Mouse (Mus musculus): ENCODE measurements around the gene Rad51b. TPM values are rescaled to one million over a fixed set of nuclear protein-coding genes. Genes with fewer than 3 reads are reported as not detected.

The Rad51b gene
- polyA plus RNA-seq, 1 experiment from 2014 or later: 8.7 TPM

GRCm38 (mm10) chr12:79853901-79854490 lies 556.9 kb downstream of the Rad51b start:
- H3K27ac ChIP-seq: peak overlapping the region; percentile 90; the same call in 1 of the 2 replicates
- H3K9me3 ChIP-seq: no peaks in the 10 kb centered on the region
- peaks cover 38% of the 10 kb centered on the region for H3K4me1 ChIP-seq
- WGBS: 70% methylated on average over 5 of the region's 5 CpGs
- ATAC-seq (ENCODE audit: insufficient read depth, low FRiP score, low read depth): no peak
- no peak overlapping the region for H3K9ac ChIP-seq
- no peak overlapping the region for H3K4me2 ChIP-seq
- no peaks in the 10 kb centered on the region for H3K36me3 ChIP-seq
- no peaks in the 10 kb centered on the region for H3K27me3 ChIP-seq (replicated peaks)
- H3K4me3 ChIP-seq (replicated peaks): no peak overlapping the region

- H3K9ac ChIP-seq: no peak overlapping the region
- H3K4me1 ChIP-seq: peaks cover 43% of the 10 kb centered on the region
- H3K4me2 ChIP-seq: no peak overlapping the region
- H3K27me3 ChIP-seq (replicated peaks): no peaks in the 10 kb centered on the region
- no peaks in the 10 kb centered on the region for H3K9me3 ChIP-seq
- H3K4me3 ChIP-seq (replicated peaks): no peak overlapping the region
- no peaks in the 10 kb centered on the region for H3K36me3 ChIP-seq
- H3K27ac ChIP-seq: peak overlapping the region; percentile 90
- ATAC-seq (ENCODE audit: insufficient read depth, low FRiP score, low read depth): no peak
- 85% methylated on average over 2 of the region's 2 CpGs for WGBS
These were observed 557.4 kb downstream of the Rad51b start for GRCm38 (mm10) chr12:79854507-79854906.

- Histone ChIP-seq H3K4me2 (no peak overlapping the region), H3K4me3 (replicated peaks) (no peak overlapping the region), H3K36me3 (no peaks in the 10 kb centered on the region), H3K27ac (peak overlapping the region; percentile 90), H3K27me3 (replicated peaks) (no peaks in the 10 kb centered on the region), H3K4me1 (peaks cover 47% of the 10 kb centered on the region), H3K9ac (no peak overlapping the region), H3K9me3 (no peaks in the 10 kb centered on the region)
- 47% methylated on average over 11 of the region's 11 CpGs for WGBS
- ATAC-seq (ENCODE audit: insufficient read depth, low FRiP score, low read depth): no peak
These were observed 559.2 kb downstream of the Rad51b start for GRCm38 (mm10) chr12:79856116-79856909.

- H3K27me3 ChIP-seq (replicated peaks): no peaks in the 10 kb centered on the region
- no peaks in the 10 kb centered on the region for H3K9me3 ChIP-seq
- 47% methylated on average over 6 of the region's 6 CpGs for WGBS
- H3K4me3 ChIP-seq (replicated peaks): no peak overlapping the region
- ATAC-seq (ENCODE audit: insufficient read depth, low FRiP score, low read depth): no peak
- H3K4me2 ChIP-seq: no peak overlapping the region
- H3K4me1 ChIP-seq: peaks cover 47% of the 10 kb centered on the region
- H3K27ac ChIP-seq: peak overlapping the region; percentile 90
- H3K36me3 ChIP-seq: no peaks in the 10 kb centered on the region
- H3K9ac ChIP-seq: no peak overlapping the region
These were observed 560.6 kb downstream of the Rad51b start for GRCm38 (mm10) chr12:79857704-79858103.

GRCm38 (mm10) chr12:79858336-79858735 lies 561.3 kb downstream of the Rad51b start:
- H3K4me2 ChIP-seq: no peak overlapping the region
- no peaks in the 10 kb centered on the region for H3K27me3 ChIP-seq (replicated peaks)
- no peaks in the 10 kb centered on the region for H3K9me3 ChIP-seq
- ATAC-seq (ENCODE audit: insufficient read depth, low FRiP score, low read depth): no peak
- WGBS: 64% methylated on average over 11 of the region's 11 CpGs
- no peaks in the 10 kb centered on the region for H3K36me3 ChIP-seq
- H3K4me3 ChIP-seq (replicated peaks): no peak overlapping the region
- H3K4me1 ChIP-seq: peaks cover 47% of the 10 kb centered on the region
- peak overlapping the region; percentile 90 for H3K27ac ChIP-seq
- H3K9ac ChIP-seq: no peak overlapping the region

- peak; percentile 75 for ATAC-seq (ENCODE audit: insufficient read depth, low FRiP score, low read depth)
- Histone ChIP-seq H3K4me3 (replicated peaks) (no peak overlapping the region), H3K4me2 (0 out of 2 replicates have a peak overlapping the region, but pooled peaks have one; percentile 1), H3K27me3 (replicated peaks) (no peaks in the 10 kb centered on the region), H3K9me3 (no peaks in the 10 kb centered on the region), H3K4me1 (peaks cover 45% of the 10 kb centered on the region), H3K9ac (no peak overlapping the region), H3K36me3 (no peaks in the 10 kb centered on the region), H3K27ac (peak overlapping the region; percentile 90)
- WGBS: 18% methylated on average over 14 of the region's 14 CpGs
These were observed 562.5 kb downstream of the Rad51b start for GRCm38 (mm10) chr12:79859354-79860247.

- peaks cover 50% of the 10 kb centered on the region for H3K4me1 ChIP-seq
- H3K9me3 ChIP-seq: no peaks in the 10 kb centered on the region
- H3K4me2 ChIP-seq: no peak overlapping the region
- no peak overlapping the region for H3K9ac ChIP-seq
- no peaks in the 10 kb centered on the region for H3K36me3 ChIP-seq
- H3K27ac ChIP-seq: peak overlapping the region; percentile 90
- no peak overlapping the region for H3K4me3 ChIP-seq (replicated peaks)
- WGBS: 56% methylated on average over 2 of the region's 2 CpGs
- 0 out of 2 replicates have a peak, but pooled peaks have one; percentile 5 for ATAC-seq (ENCODE audit: insufficient read depth, low FRiP score, low read depth)
- no peaks in the 10 kb centered on the region for H3K27me3 ChIP-seq (replicated peaks)
These were observed 563.1 kb downstream of the Rad51b start for GRCm38 (mm10) chr12:79860248-79860555.

Other genes with a start within 250 kb of the Rad51b start
- gene Pigh, start 207.6 kb upstream of the Rad51b start, polyA plus RNA-seq (2015; fragmentation: Nextera tagmentation; extraction: Ambion mirVana): 31.7 and 33.0 TPM in 2 replicates
- gene Arg2, start 166.5 kb upstream of the Rad51b start, polyA plus RNA-seq (2015; fragmentation: Nextera tagmentation; extraction: Ambion mirVana): 1.0 and 1.2 TPM in 2 replicates
- gene Vti1b, start 124.6 kb upstream of the Rad51b start, polyA plus RNA-seq (2015; fragmentation: Nextera tagmentation; extraction: Ambion mirVana): 105 and 107 TPM in 2 replicates
- 26.4 and 27.0 TPM in 2 replicates for gene Rdh11, start 105.0 kb upstream of the Rad51b start, polyA plus RNA-seq (2015; fragmentation: Nextera tagmentation; extraction: Ambion mirVana)
- gene Rdh12, start 88.4 kb upstream of the Rad51b start, polyA plus RNA-seq (2015; fragmentation: Nextera tagmentation; extraction: Ambion mirVana): 10.8 and 16.4 TPM in 2 replicates
- gene Zfyve26, start 978 bp upstream of the Rad51b start, polyA plus RNA-seq (2015; fragmentation: Nextera tagmentation; extraction: Ambion mirVana): 12.0 and 14.1 TPM in 2 replicates

All from stomach, embryonic 15.5 days (tissue).